Mouse (Mus musculus) forebrain, postnatal 0 days (tissue): ENCODE results near the gene Trim31. TPM values are rescaled to one million over a fixed set of nuclear protein-coding genes. Genes with fewer than 3 reads are reported as not detected.
"Not testable (repeated sequence)": the region's sequence is repeated elsewhere in the genome, so short reads cannot be mapped to it uniquely, and the experiment has no call there.

Experiments used
- ATAC-seq: fragments of 200-750 bp; cut with Nextera tagmentation; 2 replicates; pipeline ENCODE4 v1.8.0; 2017; ENCODE audit warnings: mild to moderate bottlenecking, moderate library complexity
- DNase-seq: peaks from one replicate; pipeline ENCODE4 v3.0.0-alpha.2; 2015
- H3K27ac ChIP-seq: fragments of 300-500 bp; sonication (generic); 2 replicates; pipeline ENCODE4 v1.5.1; 2014; ENCODE audit warnings: low read depth, mild to moderate bottlenecking, antibody characterized with exemption, low read length, moderate library complexity, mixed read lengths
- H3K27me3 ChIP-seq: fragments of 300-500 bp; sonication (generic); 2 replicates; pipeline ENCODE4 v1.6.1; 2014; ENCODE audit warnings: mild to moderate bottlenecking, low read length, mixed read lengths; ENCODE audit not compliant: insufficient read depth
- H3K36me3 ChIP-seq: fragments of 300-500 bp; sonication (generic); 2 replicates; pipeline ENCODE4 v1.6.1; 2014; ENCODE audit warnings: mild to moderate bottlenecking, moderate library complexity; ENCODE audit not compliant: insufficient read depth
- H3K4me1 ChIP-seq: fragments of 300-500 bp; sonication (generic); 2 replicates; pipeline ENCODE4 v1.6.1; 2014; ENCODE audit warnings: antibody characterized with exemption; ENCODE audit not compliant: insufficient read depth
- H3K4me2 ChIP-seq: fragments of 300-500 bp; sonication (generic); 2 replicates; pipeline ENCODE4 v1.6.1; 2014; ENCODE audit warnings: low read depth, mild to moderate bottlenecking, moderate library complexity
- H3K4me3 ChIP-seq: fragments of 300-500 bp; sonication (generic); 2 replicates; pipeline ENCODE4 v1.5.1; 2014; ENCODE audit warnings: low read depth, low read length, mixed read lengths
- H3K9ac ChIP-seq: fragments of 300-500 bp; sonication (generic); 2 replicates; pipeline ENCODE4 v1.6.1; 2014; ENCODE audit warnings: mild to moderate bottlenecking
- H3K9me3 ChIP-seq: fragments of 300-500 bp; sonication (generic); 2 replicates; pipeline ENCODE4 v1.6.1; 2016; ENCODE audit warnings: low read length
- CTCF ChIP-seq: sonication (generic); IDR thresholded peaks from 2 replicates; pipeline ENCODE4 v1.5.1; 2016; ENCODE audit warnings: antibody characterized with exemption, control low read depth, low read depth
- WGBS: fragments of 180-500 bp; shearing (Covaris S2); extraction: QIAGEN DNeasy Blood & Tissue Kit; methylation state at CpG from one replicate; pipeline ENCODE4 v1.1.7; 2014; 5-methylcytosine and 5-hydroxymethylcytosine counted together
- polyA plus RNA-seq: library from polyadenylated mRNA; unstranded; fragments of >200 nt; fragmentation: Nextera tagmentation; extraction: Ambion mirVana; gene quantifications from 2 replicates; pipeline ENCODE4 v1.2.1, GENCODE M21; 2015
- total RNA-seq: library from RNA; depleted of rRNA; stranded (reverse); fragments of >200 nt; gene quantifications from 2 replicates; pipeline ENCODE4 v1.2.3, GENCODE M21; 2014

Trim31 gene
- total and polyA plus RNA-seq, 2 experiments from 2014 or later: 0.06 TPM; not detected in 1

- Histone ChIP-seq H3K9me3 (no peaks in the 10 kb centered on the region), H3K9ac (no peak overlapping the region), H3K36me3 (no peaks in the 10 kb centered on the region), H3K4me3 (no peak overlapping the region), H3K27me3 (no peaks in the 10 kb centered on the region), H3K4me1 (no peaks in the 10 kb centered on the region), H3K27ac (no peak overlapping the region), H3K4me2 (no peak overlapping the region)
- WGBS: 72% methylated on average over 4 of the region's 4 CpGs
- no peak for TF ChIP-seq CTCF
- ATAC-seq (no peak), DNase-seq (no peak)
These were observed 23.3 kb upstream of the Trim31 start for GRCm38 (mm10) chr17:36874636-36875035.

- Histone ChIP-seq H3K4me2 (no peak overlapping the region), H3K27ac (no peak overlapping the region), H3K27me3 (no peaks in the 10 kb centered on the region), H3K4me3 (no peak overlapping the region), H3K4me1 (no peaks in the 10 kb centered on the region), H3K9ac (no peak overlapping the region), H3K9me3 (no peaks in the 10 kb centered on the region), H3K36me3 (no peaks in the 10 kb centered on the region)
- WGBS: 71% methylated on average over 2 of the region's 2 CpGs
- ATAC-seq: no peak
- TF ChIP-seq CTCF: no peak
- DNase-seq: no peak
These were observed 14.6 kb upstream of the Trim31 start for GRCm38 (mm10) chr17:36883350-36883749.

GRCm38 (mm10) chr17:36885132-36885790, 12.7 kb upstream of the Trim31 start:
- no peaks in the 10 kb centered on the region for H3K4me1 ChIP-seq
- no peaks in the 10 kb centered on the region for H3K36me3 ChIP-seq
- 95% methylated on average over 12 of the region's 12 CpGs for WGBS
- no peak for TF ChIP-seq CTCF
- no peak overlapping the region for H3K9ac ChIP-seq
- H3K9me3 ChIP-seq: no peaks in the 10 kb centered on the region
- DNase-seq (no peak), ATAC-seq (no peak)
- no peak overlapping the region for H3K4me3 ChIP-seq
- H3K27ac ChIP-seq: no peak overlapping the region
- no peak overlapping the region for H3K4me2 ChIP-seq
- no peaks in the 10 kb centered on the region for H3K27me3 ChIP-seq

- 86% methylated on average over 5 of the region's 5 CpGs for WGBS
- H3K27ac ChIP-seq: no peak within 1 kb of the TSS
- H3K9me3 ChIP-seq: no peaks in the 10 kb centered on the region
- no peaks in the 10 kb centered on the region for H3K4me1 ChIP-seq
- no peak within 1 kb of the TSS for H3K9ac ChIP-seq
- no peaks in the 10 kb centered on the region for H3K27me3 ChIP-seq
- no peak for TF ChIP-seq CTCF
- ATAC-seq: no peak
- no peak within 1 kb of the TSS for H3K4me2 ChIP-seq
- no peak for DNase-seq
- no peak within 1 kb of the TSS for H3K4me3 ChIP-seq
- H3K36me3 ChIP-seq: no peaks in the 10 kb centered on the region
These were observed 7.6 kb upstream of the Trim31 start, which contains the start of gene Trim40 for GRCm38 (mm10) chr17:36890073-36890903. TSS of gene Trim40 (minus strand) at chr17:36890123.

- not testable (repeated sequence) for H3K4me2 ChIP-seq, H3K9me3 ChIP-seq, H3K9ac ChIP-seq, DNase-seq, H3K4me1 ChIP-seq, H3K4me3 ChIP-seq, ATAC-seq, H3K27me3 ChIP-seq, H3K27ac ChIP-seq, H3K36me3 ChIP-seq
- 94% methylated on average over 1 of the region's 1 CpGs for WGBS
These were observed 6.4 kb upstream of the Trim31 start for GRCm38 (mm10) chr17:36891496-36891895.

- Histone ChIP-seq H3K4me3 (no peak overlapping the region), H3K36me3 (no peaks in the 10 kb centered on the region), H3K4me1 (no peaks in the 10 kb centered on the region), H3K9me3 (no peaks in the 10 kb centered on the region), H3K4me2 (no peak overlapping the region), H3K9ac (no peak overlapping the region), H3K27ac (no peak overlapping the region), H3K27me3 (no peaks in the 10 kb centered on the region)
- WGBS: 6% methylated on average over 2 of the region's 2 CpGs
- DNase-seq (peak; percentile 65), ATAC-seq (peak; percentile 76)
- TF ChIP-seq CTCF: peak; percentile 85
These were observed 5.6 kb upstream of the Trim31 start for GRCm38 (mm10) chr17:36892362-36892761.

- H3K4me1 ChIP-seq: no peaks in the 10 kb centered on the region
- 79% methylated on average over 5 of the region's 5 CpGs for WGBS
- DNase-seq (no peak), ATAC-seq (no peak)
- H3K9ac ChIP-seq: no peak overlapping the region
- H3K9me3 ChIP-seq: no peaks in the 10 kb centered on the region
- no peak overlapping the region for H3K27ac ChIP-seq
- no peaks in the 10 kb centered on the region for H3K27me3 ChIP-seq
- H3K4me2 ChIP-seq: no peak overlapping the region
- TF ChIP-seq CTCF: no peak
- no peaks in the 10 kb centered on the region for H3K36me3 ChIP-seq
- H3K4me3 ChIP-seq: no peak overlapping the region
These were observed 4.5 kb upstream of the Trim31 start for GRCm38 (mm10) chr17:36893387-36893786.
